Mouse (Mus musculus): ENCODE data around the gene Cc2d2a.

Cc2d2a gene

DNA sequence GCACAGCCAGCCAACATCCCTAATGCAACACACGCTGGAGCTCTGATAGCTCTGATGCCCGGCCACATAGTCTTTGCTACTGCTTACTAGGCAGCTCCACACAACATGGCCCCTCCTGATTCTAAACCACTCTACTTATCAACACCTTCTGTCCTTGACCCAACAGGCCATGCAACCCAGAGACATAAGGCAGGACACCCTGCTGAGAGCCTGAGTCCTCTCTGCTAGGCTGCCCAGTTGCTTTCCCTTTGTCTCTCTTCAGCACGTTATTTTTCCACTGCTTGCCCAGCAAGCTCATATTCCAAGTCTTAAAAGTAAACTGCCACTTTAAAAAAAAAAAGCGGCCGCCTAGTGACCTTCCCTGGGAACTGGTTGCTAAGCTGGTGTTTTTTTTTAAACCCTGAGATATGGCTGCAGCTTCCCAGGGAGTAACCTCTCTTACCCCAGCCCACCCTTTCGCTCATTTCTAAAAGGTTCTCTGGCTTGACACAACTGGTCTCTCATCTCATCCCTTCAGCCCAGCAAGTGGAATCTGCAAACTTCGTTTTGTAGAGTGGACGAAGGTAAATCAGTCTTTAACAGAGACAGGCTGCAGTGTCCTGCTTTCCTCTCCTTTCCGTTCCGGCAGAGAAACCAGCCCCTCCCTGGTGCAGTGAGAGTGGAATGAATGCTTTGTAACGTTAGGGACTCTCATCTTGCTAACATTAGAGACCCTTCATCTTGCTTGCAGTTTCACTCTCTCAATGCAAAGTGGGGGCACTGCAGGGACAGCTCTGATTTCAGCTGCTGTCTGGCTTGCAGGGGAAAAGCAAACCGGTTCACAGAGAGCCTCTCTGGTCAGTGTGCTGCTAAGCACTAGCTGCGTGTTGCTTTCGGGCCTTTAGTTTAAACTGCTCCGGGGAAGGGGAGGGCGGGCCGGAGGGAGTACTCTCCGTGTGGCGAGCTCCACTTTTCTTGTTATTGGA is at the start of gene Cc2d2a:
Gene Cc2d2a, plus strand, starts transcription at position 350 of the 965 bp plus-strand sequence.
- peak; percentile 83 for DNase-seq (ENCODE audit: low spot score)

GRCm38 (mm10) chr5:43621575-43622299 is 40.4 kb upstream of the Cc2d2a start:
- no peak for DNase-seq (ENCODE audit: low spot score)

DNA sequence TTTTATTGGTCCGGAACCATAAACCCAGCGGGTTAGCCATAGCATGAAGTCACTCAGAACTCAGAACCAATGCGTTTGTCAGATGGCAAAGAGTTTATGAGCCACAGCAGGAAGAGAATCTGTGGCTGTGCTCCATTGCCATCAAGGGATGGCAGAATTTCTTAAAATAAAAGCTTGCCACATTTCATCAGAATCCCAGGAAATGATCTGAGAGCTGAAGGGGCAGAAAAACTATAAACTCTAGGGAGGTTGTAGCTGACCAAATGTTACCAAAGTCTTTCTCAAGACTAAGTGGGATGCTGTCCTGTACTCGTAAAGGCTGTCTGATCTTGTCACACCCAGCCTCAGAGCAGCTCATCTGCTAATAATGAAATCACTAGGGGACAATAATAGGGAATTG is 36.7 kb upstream of the Cc2d2a start:
- no peak for DNase-seq (ENCODE audit: low spot score)

- DNase-seq (ENCODE audit: low spot score) = no peak
These were observed 28.0 kb upstream of the Cc2d2a start for GRCm38 (mm10) chr5:43634071-43634601.

GRCm38 (mm10) chr5:43634602-43635081 is 27.5 kb upstream of the Cc2d2a start:
- DNase-seq (ENCODE audit: low spot score) = peak; percentile 52

- DNase-seq (ENCODE audit: low spot score) = no peak
These were observed 17.1 kb upstream of the Cc2d2a start for GRCm38 (mm10) chr5:43645020-43645419.

- no peak for DNase-seq (ENCODE audit: low spot score)
These were observed 14.9 kb upstream of the Cc2d2a start for GRCm38 (mm10) chr5:43647098-43647774.

DNA sequence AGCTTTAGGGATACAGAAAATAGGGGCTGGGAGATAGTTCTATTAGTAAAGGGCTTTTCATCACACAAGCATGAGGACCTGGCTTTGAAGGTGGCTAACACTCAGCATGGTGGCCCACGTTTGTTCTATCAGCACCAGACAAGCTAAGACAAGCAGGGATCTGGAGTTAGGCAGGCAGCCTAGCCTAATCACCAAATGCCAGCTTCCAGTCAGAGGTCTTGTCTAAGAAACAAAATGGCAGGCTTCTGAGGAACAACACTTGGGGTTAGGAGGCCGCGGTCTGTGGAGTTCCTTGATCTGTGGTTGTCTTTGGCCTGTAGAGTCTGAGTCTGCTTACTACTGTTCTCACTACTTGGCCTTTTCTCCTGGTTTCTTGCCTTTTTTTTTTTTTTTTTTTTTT is 648 bp upstream of the Cc2d2a start:
- DNase-seq (ENCODE audit: low spot score) = peak; percentile 17

DNA sequence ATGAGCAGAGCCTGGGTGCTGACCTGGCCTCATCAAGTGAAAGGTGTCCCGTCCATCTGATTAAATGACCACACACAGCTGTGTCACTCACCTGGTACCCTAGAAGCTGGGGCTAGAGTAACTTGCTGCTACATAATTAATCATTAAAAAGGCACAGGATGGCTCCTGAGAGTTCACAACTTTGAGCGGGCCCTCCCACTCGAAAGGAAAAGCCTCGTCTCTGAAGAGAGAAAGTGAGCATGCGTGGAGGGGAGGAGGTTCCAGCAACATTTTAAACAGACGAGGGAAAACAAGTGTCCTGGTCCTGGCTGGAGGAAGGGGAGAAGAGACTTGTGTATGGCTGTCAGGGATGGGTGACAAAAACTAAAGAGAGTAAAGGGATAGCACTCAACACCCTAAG is 1.4 kb downstream of the Cc2d2a start:
- DNase-seq (ENCODE audit: low spot score) = peak; percentile 10

DNA sequence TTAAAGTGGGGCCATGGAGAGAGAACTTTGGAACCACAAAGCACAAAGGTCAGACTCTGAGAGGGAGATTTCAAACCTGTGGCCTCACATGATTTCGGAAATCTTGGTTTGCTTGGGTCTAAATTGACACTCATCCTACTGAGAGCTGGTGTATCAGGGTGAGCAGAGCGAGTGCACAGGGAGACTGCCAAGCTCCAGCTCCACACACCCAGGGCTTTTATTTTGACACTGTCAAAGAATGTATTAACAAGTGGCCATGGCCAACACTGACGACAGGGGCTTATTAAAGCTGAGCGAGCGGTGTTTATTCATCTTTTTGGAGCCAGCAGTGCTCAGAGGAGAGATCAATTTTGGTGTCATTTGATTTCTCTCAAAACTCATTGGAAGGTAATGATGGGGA is 3.0 kb downstream of the Cc2d2a start:
- DNase-seq (ENCODE audit: low spot score) = peak; percentile 59

GRCm38 (mm10) chr5:43669118-43669645 is 7.0 kb downstream of the Cc2d2a start:
- DNase-seq (ENCODE audit: low spot score) = no peak

DNA sequence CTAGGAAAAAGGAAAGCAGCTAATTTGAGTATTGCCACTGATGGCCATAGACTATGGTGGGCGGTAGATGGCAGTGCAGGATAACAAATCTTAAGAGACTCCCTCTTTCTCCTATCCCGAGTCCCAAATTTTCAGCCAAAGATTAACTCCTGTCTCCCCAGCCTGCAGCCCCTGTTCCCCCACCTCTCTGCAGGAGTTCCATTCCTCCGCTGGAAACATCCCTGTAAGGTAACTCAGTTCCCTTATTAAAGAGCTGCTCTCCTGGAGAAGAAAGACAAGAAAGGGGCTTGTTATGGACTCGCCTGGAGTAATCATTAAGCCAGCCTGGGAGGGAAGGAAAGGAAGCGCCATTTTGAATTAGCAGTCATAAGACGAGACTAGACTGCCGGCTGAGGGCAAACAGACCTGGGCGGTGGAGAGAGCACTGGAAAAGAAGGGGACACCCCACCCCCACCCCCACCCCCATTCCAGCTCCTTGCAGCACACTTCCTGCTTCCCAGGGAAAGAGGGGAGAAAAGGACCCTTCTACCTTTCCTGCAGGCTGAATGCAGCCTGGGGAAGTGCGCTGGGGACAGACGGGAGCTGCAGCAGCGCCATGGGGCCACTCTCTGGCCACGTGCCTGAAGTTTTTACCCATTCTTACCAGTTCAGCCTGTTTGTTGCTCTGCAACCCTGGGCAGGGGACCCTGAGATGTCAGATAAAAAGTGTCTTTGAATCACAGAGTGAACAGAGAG is 10.2 kb downstream of the Cc2d2a start:
- DNase-seq (ENCODE audit: low spot score) = peak; percentile 91

DNA sequence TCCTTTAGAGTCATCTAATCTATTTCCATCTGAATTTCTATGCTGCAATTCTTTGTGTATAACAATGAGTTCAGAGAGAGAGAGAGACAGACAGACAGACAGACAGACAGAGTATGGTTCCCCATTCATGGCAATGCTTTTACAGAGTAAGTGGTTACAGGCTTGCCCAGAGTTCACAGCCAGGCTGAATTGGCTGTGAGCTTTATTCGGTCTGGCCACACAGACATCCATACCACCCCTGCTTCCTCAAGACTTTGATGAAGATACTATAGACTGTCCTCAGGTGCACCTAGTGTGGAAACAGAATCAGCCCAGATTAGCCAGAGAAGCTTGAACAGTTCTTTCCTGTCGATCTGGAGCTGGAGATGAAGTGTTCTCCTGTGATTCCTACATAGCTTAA is 10.9 kb downstream of the Cc2d2a start:
- no peak for DNase-seq (ENCODE audit: low spot score)

GRCm38 (mm10) chr5:43685466-43685865 is 23.3 kb downstream of the Cc2d2a start:
- no peak for DNase-seq (ENCODE audit: low spot score)

- DNase-seq (ENCODE audit: low spot score) = no peak
These were observed 30.3 kb downstream of the Cc2d2a start for GRCm38 (mm10) chr5:43692489-43692888.

GRCm38 (mm10) chr5:43697133-43697532 is 35.0 kb downstream of the Cc2d2a start:
- no peak for DNase-seq (ENCODE audit: low spot score)

DNA sequence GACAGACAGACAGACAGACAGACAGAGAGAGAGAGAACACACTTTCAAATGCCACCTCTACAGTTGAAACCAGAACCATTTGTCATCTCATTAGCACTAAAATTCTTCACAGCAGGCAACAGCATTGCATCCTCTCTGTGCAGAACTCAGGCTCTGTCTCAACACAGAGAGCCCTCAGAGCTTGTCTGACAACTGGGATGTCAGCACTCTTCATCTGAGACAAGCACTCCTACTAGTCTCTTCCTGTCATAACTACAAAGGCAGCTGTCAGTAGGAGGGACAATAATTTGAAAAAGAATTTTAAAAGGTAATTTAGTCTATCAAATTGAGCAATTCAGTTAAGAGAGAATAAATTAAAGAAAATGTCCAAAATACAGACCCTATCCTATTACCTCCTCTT is 37.1 kb downstream of the Cc2d2a start:
- DNase-seq (ENCODE audit: low spot score) = no peak

DNA sequence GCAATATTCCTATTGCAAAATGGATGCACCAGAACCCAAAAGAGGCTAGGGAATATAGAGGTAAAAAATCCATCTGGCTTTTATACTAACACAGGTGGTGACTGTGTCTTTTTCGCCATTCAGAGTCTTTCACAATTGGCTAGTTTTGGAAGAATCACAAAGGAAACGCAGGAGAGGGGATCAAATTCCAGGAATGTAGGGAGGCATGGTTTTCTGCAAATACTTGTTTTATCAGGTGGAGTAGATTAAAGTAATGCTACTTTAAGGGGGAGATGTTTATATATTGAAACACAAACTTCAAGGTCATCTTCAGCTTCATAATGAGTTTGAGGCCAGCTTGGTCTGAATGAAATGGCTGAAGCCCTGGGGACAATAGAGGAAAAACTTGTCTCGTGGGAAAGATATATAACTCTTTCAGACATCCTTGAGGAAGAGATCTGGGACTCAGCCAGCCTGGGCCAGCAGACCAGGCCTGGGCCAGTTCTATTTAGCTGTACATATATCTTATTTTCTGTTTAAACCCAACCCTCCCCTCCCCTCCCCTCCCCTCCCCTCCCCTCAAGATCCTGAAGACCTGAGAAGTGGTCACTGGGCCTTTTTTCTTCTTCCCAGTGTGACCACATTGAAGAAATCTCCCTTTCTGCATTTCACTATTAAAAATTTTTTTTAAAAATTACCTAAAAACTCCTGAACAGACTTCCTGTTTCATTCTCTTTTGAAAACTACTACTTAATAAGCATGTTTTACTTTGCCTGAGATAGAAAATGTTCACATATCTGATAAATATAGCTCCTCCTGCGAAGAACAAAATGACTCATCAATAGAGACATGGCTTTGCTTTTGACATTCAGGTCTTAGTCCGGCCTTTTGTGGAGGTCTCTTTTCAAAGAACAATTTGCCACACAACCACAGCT is 59.6 kb downstream of the Cc2d2a start:
- peak; percentile 32 for DNase-seq (ENCODE audit: low spot score)

- no peak for DNase-seq (ENCODE audit: low spot score)
These were observed 60.3 kb downstream of the Cc2d2a start for GRCm38 (mm10) chr5:43722452-43722783.

DNA sequence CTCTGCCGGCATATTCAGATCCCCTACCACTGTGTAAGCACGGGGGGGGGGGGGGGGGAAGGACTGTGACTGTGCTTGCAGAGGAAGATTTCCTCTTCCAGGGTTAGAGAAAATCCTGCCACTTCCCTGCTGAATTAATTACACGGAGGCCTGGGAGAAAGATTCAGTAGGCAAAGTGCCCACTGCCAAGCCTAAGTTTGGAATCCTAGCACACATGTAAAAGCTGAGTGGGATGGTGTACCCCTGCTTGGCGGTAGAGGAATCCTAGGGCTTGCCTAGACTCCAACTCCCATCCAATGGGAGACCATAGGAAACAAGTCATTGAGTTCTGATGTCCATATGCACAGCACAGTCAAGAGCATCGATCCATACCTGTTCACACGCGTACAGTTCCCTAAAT is 61.7 kb downstream of the Cc2d2a start:
- DNase-seq (ENCODE audit: low spot score) = no peak

All from embryo, embryonic 10.5 days (tissue).